Mouse (Mus musculus) midbrain, embryonic 13.5 days (tissue): ENCODE results near the gene Elavl3. TPM values are rescaled to one million over a fixed set of nuclear protein-coding genes. Genes with fewer than 3 reads are reported as not detected.

Source experiments
- ATAC-seq: fragments of 200-750 bp; cut with Nextera tagmentation; 2 replicates; pipeline ENCODE4 v1.8.0; 2017; ENCODE audit warnings: mild to moderate bottlenecking, moderate TSS enrichment, moderate library complexity
- H3K27ac ChIP-seq: fragments of 300-500 bp; sonication (generic); 2 replicates; pipeline ENCODE4 v1.5.1; 2015; ENCODE audit warnings: inconsistent platforms, mild to moderate bottlenecking, moderate library complexity
- H3K27me3 ChIP-seq: fragments of 300-500 bp; sonication (generic); 2 replicates; pipeline ENCODE4 v1.6.1; 2015; ENCODE audit warnings: mild to moderate bottlenecking, inconsistent platforms
- H3K36me3 ChIP-seq: fragments of 300-500 bp; sonication (generic); 2 replicates; pipeline ENCODE4 v1.6.1; 2015; ENCODE audit warnings: mild to moderate bottlenecking, inconsistent platforms
- H3K4me1 ChIP-seq: fragments of 300-500 bp; sonication (generic); replicated peaks from 2 replicates; pipeline ENCODE4 v1.6.1; 2015; ENCODE audit warnings: inconsistent platforms
- H3K4me2 ChIP-seq: fragments of 300-500 bp; sonication (generic); replicated peaks from 2 replicates; pipeline ENCODE4 v1.6.1; 2015; ENCODE audit warnings: moderate library complexity, mild to moderate bottlenecking, inconsistent platforms
- H3K4me3 ChIP-seq: fragments of 300-500 bp; sonication (generic); replicated peaks from 2 replicates; pipeline ENCODE4 v1.5.1; 2015; ENCODE audit warnings: mild to moderate bottlenecking, inconsistent platforms
- H3K9ac ChIP-seq: fragments of 300-500 bp; sonication (generic); replicated peaks from 2 replicates; pipeline ENCODE4 v1.6.1; 2015; ENCODE audit warnings: mild to moderate bottlenecking, inconsistent platforms
- H3K9me3 ChIP-seq: fragments of 300-500 bp; sonication (generic); 2 replicates; pipeline ENCODE4 v1.6.1; 2016; ENCODE audit warnings: mild to moderate bottlenecking, inconsistent platforms
- WGBS: fragments of 180-500 bp; shearing (Covaris S2); methylation state at CpG from one replicate; pipeline ENCODE4 v1.1.7; 2015; 5-methylcytosine and 5-hydroxymethylcytosine counted together
- polyA plus RNA-seq: library from polyadenylated mRNA; unstranded; fragments of >200 nt; fragmentation: Nextera tagmentation; extraction: Ambion mirVana; gene quantifications from 2 replicates; pipeline ENCODE4 v1.2.1, GENCODE M21; 2015

The Elavl3 gene
- polyA plus RNA-seq, 1 experiment from 2014 or later, result 89.4 TPM

DNA sequence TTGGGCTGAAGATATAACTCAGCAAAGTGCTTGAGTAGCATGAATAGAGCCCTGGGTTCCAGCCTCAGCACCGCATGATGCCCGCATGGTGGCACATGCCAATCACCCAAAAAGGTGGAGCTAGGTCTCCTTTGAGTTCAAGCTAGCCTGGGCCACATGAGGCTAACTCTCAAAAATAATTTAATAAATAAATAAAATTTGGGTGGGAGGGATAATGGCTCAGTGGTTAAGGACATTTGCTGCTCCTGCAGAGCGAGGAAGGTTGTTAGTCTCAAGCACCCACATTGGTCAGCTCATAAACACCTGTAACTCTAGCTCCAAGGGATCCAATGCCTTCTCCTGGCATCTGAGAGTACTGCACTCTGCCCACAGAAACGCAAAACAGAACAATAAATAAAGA, 50.2 kb downstream of the Elavl3 start:
- Histone ChIP-seq H3K27ac (peak overlapping the region; percentile 80; the same call in 1 of the 2 replicates), H3K4me3 (peak overlapping the region; percentile 35; the same call in 1 of the 2 replicates), H3K4me2 (peak overlapping the region; percentile 63), H3K9ac (no peak overlapping the region), H3K4me1 (peaks cover 43% of the 10 kb centered on the region), H3K36me3 (peaks cover 27% of the 10 kb centered on the region), H3K9me3 (no peaks in the 10 kb centered on the region), H3K27me3 (no peaks in the 10 kb centered on the region)
- WGBS, result 82% methylated on average over 4 of the region's 4 CpGs
- ATAC-seq, result no peak

DNA sequence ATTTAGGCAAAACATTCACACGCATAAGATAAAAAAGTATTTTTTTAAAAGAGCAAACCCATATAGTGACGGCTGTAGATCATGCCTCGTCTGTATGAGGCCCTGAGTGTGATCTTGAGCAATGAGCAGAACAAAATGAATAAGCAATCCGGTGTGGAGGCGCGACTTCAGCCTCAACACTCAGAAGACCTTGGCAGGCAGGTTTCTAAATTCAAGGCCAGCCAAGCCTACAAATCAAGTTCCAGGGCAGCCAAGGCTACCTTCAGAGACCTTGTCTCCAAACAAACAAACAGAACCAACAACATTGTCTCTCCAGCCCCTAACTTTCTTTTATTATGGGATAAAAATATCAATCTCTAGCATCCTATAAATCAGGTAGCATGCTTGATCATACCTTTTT, 51.5 kb downstream of the Elavl3 start:
- WGBS, result 89% methylated on average over 6 of the region's 6 CpGs
- H3K9me3 ChIP-seq, result no peaks in the 10 kb centered on the region
- no peak overlapping the region for H3K27ac ChIP-seq
- H3K9ac ChIP-seq, result no peak overlapping the region
- no peak for ATAC-seq
- H3K27me3 ChIP-seq, result no peaks in the 10 kb centered on the region
- H3K4me1 ChIP-seq, result peaks cover 30% of the 10 kb centered on the region
- H3K4me3 ChIP-seq, result no peak overlapping the region
- H3K36me3 ChIP-seq, result peaks cover 14% of the 10 kb centered on the region
- no peak overlapping the region for H3K4me2 ChIP-seq

DNA sequence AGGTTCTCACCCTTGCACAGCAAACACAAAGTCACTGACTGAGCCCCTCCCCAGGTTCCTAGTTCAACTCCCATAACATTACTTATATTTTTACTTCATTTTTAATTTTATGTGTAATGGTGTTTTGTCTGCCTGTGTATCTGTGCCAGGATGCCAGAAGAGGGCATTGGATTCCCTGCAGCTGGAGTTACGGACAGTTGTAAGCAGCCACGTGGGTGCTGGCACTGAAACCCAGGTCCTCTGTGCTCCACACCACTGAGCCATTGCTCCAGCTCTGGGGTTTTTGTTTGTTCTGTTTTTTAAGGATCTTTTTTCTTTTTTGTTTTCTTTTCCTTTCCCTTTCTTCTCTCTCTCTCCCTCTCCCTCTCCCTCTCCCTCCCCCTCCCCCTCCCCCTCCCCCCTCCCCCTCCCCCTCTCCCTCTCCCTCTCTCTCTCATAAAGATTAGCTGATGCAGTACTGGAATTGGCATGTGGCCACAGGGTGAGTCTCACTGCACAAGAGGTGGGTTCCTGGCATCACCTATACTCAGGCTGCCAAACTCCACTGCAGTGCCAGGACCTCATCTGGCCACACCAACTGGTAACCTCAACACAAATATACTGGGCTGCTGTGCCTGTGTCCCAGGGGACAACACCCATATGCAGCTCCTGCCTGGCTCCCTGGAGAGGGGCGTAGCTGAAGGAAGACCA, 55.5 kb downstream of the Elavl3 start:
- Histone ChIP-seq H3K27me3 (peaks cover 18% of the 10 kb centered on the region), H3K4me2 (no peak overlapping the region), H3K4me1 (peaks cover 1% of the 10 kb centered on the region; the same call in 1 of the 2 replicates), H3K4me3 (no peak overlapping the region), H3K9me3 (no peaks in the 10 kb centered on the region), H3K27ac (no peak overlapping the region), H3K36me3 (no peaks in the 10 kb centered on the region; the same call in 1 of the 2 replicates), H3K9ac (no peak overlapping the region)
- 94% methylated on average over 3 of the region's 3 CpGs for WGBS
- no peak for ATAC-seq

DNA sequence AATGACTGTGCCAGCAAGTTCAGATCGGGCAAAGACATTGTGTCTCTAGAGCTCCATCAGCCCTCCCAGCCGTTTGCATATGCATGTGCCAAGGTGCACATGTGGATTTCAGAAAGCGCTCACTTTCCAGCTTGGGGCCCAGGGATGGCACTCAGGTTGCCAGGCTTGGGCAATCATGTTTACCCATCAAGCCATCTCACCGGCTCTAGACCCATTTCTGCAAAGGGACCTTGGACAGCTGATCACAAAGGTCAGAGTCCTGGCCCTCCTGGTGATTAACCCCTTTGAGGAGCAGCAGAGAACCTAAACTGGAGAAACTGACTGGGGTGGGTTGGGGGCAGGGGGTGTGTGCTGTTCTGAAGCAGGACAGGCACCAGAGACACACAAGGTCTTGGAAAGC, 59.6 kb downstream of the Elavl3 start:
- Histone ChIP-seq H3K4me2 (no peak overlapping the region), H3K27me3 (peaks cover 59% of the 10 kb centered on the region), H3K4me3 (no peak overlapping the region), H3K36me3 (no peaks in the 10 kb centered on the region; the same call in 1 of the 2 replicates), H3K9me3 (no peaks in the 10 kb centered on the region), H3K27ac (no peak overlapping the region), H3K4me1 (peaks cover 28% of the 10 kb centered on the region), H3K9ac (no peak overlapping the region)
- WGBS, result 83% methylated on average over 4 of the region's 4 CpGs
- ATAC-seq, result no peak

- peak within 1 kb of the TSS; percentile 36 for H3K4me3 ChIP-seq
- no peak for ATAC-seq
- H3K4me2 ChIP-seq, result peak within 1 kb of the TSS; percentile 60
- peaks cover 79% of the 10 kb centered on the region for H3K27me3 ChIP-seq
- H3K9ac ChIP-seq, result peak within 1 kb of the TSS; percentile 54
- no peaks in the 10 kb centered on the region for H3K9me3 ChIP-seq
- H3K27ac ChIP-seq, result no peak within 1 kb of the TSS
- peaks cover 28% of the 10 kb centered on the region for H3K4me1 ChIP-seq
- under 1% methylated on average over 42 of the region's 42 CpGs for WGBS
- H3K36me3 ChIP-seq, result no peaks in the 10 kb centered on the region; the same call in 1 of the 2 replicates
These were observed 62.4 kb downstream of the Elavl3 start, which contains the start of gene Rgl3 for GRCm38 (mm10) chr9:21989230-21990110. Gene Rgl3 (minus strand): TSS chr9:21989446.

GRCm38 (mm10) chr9:21988421-21989101, 63.3 kb downstream of the Elavl3 start:
- Histone ChIP-seq H3K4me1 (peaks cover 34% of the 10 kb centered on the region), H3K36me3 (no peaks in the 10 kb centered on the region; the same call in 1 of the 2 replicates), H3K9me3 (no peaks in the 10 kb centered on the region), H3K9ac (peak overlapping the region; percentile 54; the same call in 1 of the 2 replicates), H3K4me3 (peak overlapping the region; percentile 36), H3K27me3 (peaks cover 81% of the 10 kb centered on the region), H3K4me2 (peak overlapping the region; percentile 60), H3K27ac (no peak overlapping the region)
- 1% methylated on average over 31 of the region's 32 CpGs for WGBS
- ATAC-seq, result peak; percentile 37

DNA sequence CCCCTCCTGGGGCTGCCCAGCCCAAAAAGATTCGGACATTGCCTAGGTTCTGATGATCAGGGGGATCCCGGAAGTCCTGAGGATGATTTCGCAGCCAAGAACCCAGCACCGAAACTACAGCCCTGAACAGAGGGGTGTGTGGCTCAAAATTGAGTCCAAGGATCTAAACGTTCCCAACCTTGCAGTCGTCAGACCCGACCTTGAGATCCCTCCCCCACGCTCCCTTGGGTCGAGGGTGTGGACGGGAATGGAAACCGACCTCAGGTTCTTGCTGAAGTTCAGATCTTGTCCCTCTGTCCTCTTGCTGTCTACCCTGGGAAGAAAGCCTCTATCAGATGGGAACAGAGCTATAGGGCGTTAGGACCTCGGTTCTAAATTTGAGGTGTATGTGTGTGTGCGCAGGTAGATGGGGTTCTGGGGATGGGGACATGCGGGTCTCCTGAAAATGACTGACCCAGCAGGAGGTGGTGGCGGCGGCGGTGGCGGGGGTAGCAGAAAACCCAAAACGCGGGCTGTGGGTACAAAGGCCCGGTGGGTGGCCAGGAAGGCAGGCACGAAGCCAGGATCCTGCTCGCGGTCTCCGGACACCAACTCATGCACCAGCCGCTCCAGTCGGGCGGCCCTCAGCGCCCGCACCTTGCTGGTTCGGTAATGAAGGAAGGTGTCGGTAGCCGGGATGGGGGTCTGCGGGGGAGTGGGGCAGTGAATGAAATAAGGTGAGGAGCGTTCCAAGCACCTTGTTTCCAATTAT, 64.1 kb downstream of the Elavl3 start:
- Histone ChIP-seq H3K36me3 (no peaks in the 10 kb centered on the region; the same call in 1 of the 2 replicates), H3K27me3 (peaks cover 79% of the 10 kb centered on the region), H3K4me1 (peaks cover 34% of the 10 kb centered on the region), H3K9ac (no peak overlapping the region; the same call in 1 of the 2 replicates), H3K9me3 (no peaks in the 10 kb centered on the region), H3K4me3 (peak overlapping the region; percentile 36; the same call in 1 of the 2 replicates), H3K27ac (no peak overlapping the region), H3K4me2 (peak overlapping the region; percentile 60)
- ATAC-seq, result no peak
- WGBS, result 9% methylated on average over 36 of the region's 36 CpGs

DNA sequence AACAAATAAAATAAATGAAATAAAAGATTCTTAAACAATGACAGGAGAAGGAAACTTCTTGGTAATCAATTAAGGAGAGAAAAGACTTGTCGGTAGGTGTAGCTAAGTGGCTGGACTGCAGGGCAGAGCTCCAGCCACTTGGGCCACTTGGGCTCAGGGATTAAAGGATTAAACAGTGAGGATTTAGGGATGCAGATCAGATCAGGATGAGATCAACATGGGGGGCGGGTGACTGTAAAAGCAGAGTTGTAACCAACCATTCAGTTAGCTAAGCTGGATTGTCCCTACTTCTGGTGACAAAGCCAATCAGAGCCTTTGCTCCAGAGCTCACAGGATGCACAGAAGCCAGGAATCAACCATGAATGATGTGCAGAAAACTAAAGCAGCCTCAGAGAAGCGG, 67.9 kb downstream of the Elavl3 start:
- Histone ChIP-seq H3K4me3 (no peak overlapping the region), H3K9me3 (no peaks in the 10 kb centered on the region), H3K27me3 (peaks cover 40% of the 10 kb centered on the region), H3K36me3 (no peaks in the 10 kb centered on the region), H3K27ac (no peak overlapping the region), H3K4me1 (peaks cover 21% of the 10 kb centered on the region), H3K4me2 (no peak overlapping the region), H3K9ac (no peak overlapping the region)
- 9% methylated on average over 3 of the region's 3 CpGs for WGBS
- ATAC-seq, result no peak

GRCm38 (mm10) chr9:21978398-21979128, 73.3 kb downstream of the Elavl3 start:
- 0 out of 2 replicates have a peak, but pooled peaks cover under 1% of the 10 kb centered on the region for H3K27me3 ChIP-seq
- H3K4me2 ChIP-seq, result no peak overlapping the region
- H3K27ac ChIP-seq, result no peak overlapping the region
- no peaks in the 10 kb centered on the region for H3K9me3 ChIP-seq
- no peak for ATAC-seq
- H3K9ac ChIP-seq, result no peak overlapping the region
- 96% methylated on average over 4 of the region's 4 CpGs for WGBS
- H3K36me3 ChIP-seq, result no peaks in the 10 kb centered on the region
- H3K4me3 ChIP-seq, result no peak overlapping the region
- 0 out of 2 replicates have a peak, but pooled peaks cover under 1% of the 10 kb centered on the region for H3K4me1 ChIP-seq

DNA sequence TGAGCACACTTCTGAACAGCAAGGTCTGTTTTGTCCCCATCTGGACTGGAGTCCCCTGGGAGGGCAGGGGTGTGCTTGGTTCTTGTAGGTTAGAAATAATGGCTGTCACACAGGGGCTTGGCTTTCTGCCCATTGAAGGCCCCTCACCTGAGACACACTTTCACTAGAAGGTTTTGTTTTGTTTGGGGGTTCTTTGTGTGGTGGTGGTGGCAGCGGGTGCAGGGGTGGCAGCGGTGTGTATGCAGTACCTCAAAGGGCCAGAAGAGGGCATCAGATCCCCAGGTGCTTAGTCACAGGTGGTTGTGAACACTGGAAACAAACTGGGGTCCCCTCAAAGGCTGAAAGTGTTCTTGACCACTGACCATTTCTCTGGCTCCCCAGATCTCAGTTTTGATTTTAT, 73.9 kb downstream of the Elavl3 start:
- Histone ChIP-seq H3K27me3 (no peaks in the 10 kb centered on the region), H3K4me1 (no peaks in the 10 kb centered on the region), H3K4me2 (no peak overlapping the region), H3K27ac (no peak overlapping the region), H3K9me3 (no peaks in the 10 kb centered on the region), H3K36me3 (no peaks in the 10 kb centered on the region), H3K4me3 (no peak overlapping the region), H3K9ac (no peak overlapping the region)
- WGBS, result 18% methylated on average over 2 of the region's 2 CpGs
- no peak for ATAC-seq

DNA sequence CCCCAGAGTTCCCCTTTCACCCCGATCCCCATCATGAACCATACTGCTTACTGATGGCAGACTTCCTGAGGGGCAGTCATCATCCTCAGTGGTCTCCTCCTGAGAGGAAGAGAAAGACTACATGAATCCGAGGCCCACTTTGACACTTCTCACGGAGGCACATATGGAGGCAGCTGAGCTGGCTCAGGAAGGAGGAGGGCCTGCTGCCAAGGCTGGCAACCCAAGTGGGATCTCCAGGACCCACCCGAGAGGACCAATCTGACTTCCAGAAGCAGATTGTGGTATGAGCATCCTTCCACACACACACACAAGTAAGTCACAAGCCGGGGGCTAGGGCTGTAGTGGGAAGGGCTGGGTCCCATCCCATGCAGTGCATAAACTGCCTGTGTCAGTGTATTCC, 74.5 kb downstream of the Elavl3 start:
- Histone ChIP-seq H3K9ac (no peak overlapping the region), H3K27me3 (no peaks in the 10 kb centered on the region), H3K27ac (no peak overlapping the region), H3K4me1 (no peaks in the 10 kb centered on the region), H3K4me3 (no peak overlapping the region), H3K9me3 (no peaks in the 10 kb centered on the region), H3K4me2 (no peak overlapping the region), H3K36me3 (no peaks in the 10 kb centered on the region)
- WGBS, result 89% methylated on average over 5 of the region's 5 CpGs
- ATAC-seq, result no peak
